ENCODE assay signal across 8 mouse cellular contexts in the genomic region with DNA sequence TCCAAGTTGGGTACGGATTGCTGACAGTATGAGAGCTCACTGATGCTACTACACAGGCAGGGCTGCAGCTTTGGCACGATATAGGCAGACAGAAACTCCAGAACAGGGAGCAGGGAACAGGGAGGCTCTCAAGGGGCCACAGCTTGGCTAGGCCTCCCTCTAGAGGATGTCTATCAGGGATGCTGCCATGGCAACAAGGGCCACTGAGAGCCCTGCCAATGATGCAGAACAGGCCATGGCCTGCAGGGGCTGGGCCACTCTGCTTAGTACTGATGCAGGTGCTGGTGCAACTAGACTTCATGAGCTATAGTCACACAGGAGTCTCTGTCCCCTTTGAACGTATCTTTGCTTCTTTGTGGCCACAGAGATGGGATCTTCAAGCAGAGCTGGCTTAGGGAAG.
A peak's percentile ranks its signal among the peaks of the same experiment; 100 is the strongest.
DNase-seq lines count a peak whose midpoint lies in the region; ATAC-seq and TF ChIP-seq lines count a peak whose summit lies in the region.

No protein-coding gene starts in this region.

- no peak overlapping the region for H3K4me2 ChIP-seq in kidney, postnatal 0 days (ENCODE audit: low read length)
- H3K4me2 ChIP-seq in kidney, embryonic 15.5 days, result no peak overlapping the region
- no peak overlapping the region for H3K4me2 ChIP-seq in forebrain, postnatal 0 days (ENCODE audit: low read depth)
- H3K4me2 ChIP-seq in midbrain, embryonic 12.5 days (replicated peaks), result no peak overlapping the region

- no peak overlapping the region for H3K27ac ChIP-seq in kidney, postnatal 0 days
- H3K27ac ChIP-seq in kidney, embryonic 15.5 days, result no peak overlapping the region
- H3K27ac ChIP-seq in forebrain, postnatal 0 days (ENCODE audit: low read depth, low read length), result no peak overlapping the region
- no peak overlapping the region for H3K27ac ChIP-seq in midbrain, embryonic 12.5 days (replicated peaks)

- no peak overlapping the region for H3K9ac ChIP-seq in kidney, postnatal 0 days (ENCODE audit: low read depth, low read length)
- no peak overlapping the region for H3K9ac ChIP-seq in kidney, embryonic 15.5 days
- no peak overlapping the region for H3K9ac ChIP-seq in forebrain, postnatal 0 days
- 0 out of 2 replicates have a peak overlapping the region, but pooled peaks have one; percentile 11 for H3K9ac ChIP-seq in midbrain, embryonic 12.5 days (replicated peaks)

- 0 out of 2 replicates have a peak, but pooled peaks have one; percentile 17 for TF ChIP-seq CTCF in kidney, postnatal 0 days (IDR thresholded peaks at IDR 0.05; ENCODE audit: low read depth)
- peak; percentile 40; the same call in 1 of the 2 replicates for TF ChIP-seq CTCF in forebrain, postnatal 0 days (IDR thresholded peaks at IDR 0.05; ENCODE audit: low read depth)

- H3K27me3 ChIP-seq in kidney, postnatal 0 days (ENCODE audit: insufficient read depth, low read length), result no peaks in the 10 kb centered on the region
- H3K27me3 ChIP-seq in kidney, embryonic 15.5 days, result no peaks in the 10 kb centered on the region
- H3K27me3 ChIP-seq in forebrain, postnatal 0 days (ENCODE audit: insufficient read depth, low read length), result no peaks in the 10 kb centered on the region
- H3K27me3 ChIP-seq in midbrain, embryonic 12.5 days, result no peaks in the 10 kb centered on the region

- 76% methylated on average over 3 of the region's 3 CpGs for WGBS in kidney, postnatal 0 days
- WGBS in kidney, embryonic 15.5 days, result 77% methylated on average over 3 of the region's 3 CpGs
- 56% methylated on average over 3 of the region's 3 CpGs for WGBS in forebrain, postnatal 0 days
- 66% methylated on average over 3 of the region's 3 CpGs for WGBS in midbrain, embryonic 12.5 days

- peaks cover 39% of the 10 kb centered on the region for H3K36me3 ChIP-seq in kidney, postnatal 0 days (ENCODE audit: insufficient read depth, low read length)
- H3K36me3 ChIP-seq in kidney, embryonic 15.5 days, result peaks cover 77% of the 10 kb centered on the region
- H3K36me3 ChIP-seq in forebrain, postnatal 0 days (ENCODE audit: insufficient read depth), result peaks cover 53% of the 10 kb centered on the region
- H3K36me3 ChIP-seq in midbrain, embryonic 12.5 days, result peaks cover 60% of the 10 kb centered on the region

- no peak for ATAC-seq in kidney, postnatal 0 days (replicated peaks; ENCODE audit: low FRiP score, low read depth)
- no peak for ATAC-seq in kidney, embryonic 15.5 days (replicated peaks; ENCODE audit: low FRiP score)
- peak; percentile 75 for ATAC-seq in forebrain, postnatal 0 days
- peak; percentile 38; the same call in 1 of the 2 replicates for ATAC-seq in midbrain, embryonic 12.5 days (ENCODE audit: low FRiP score, low read depth)

- no peak for DNase-seq in kidney, postnatal 0 days (ENCODE audit: low spot score)
- peak; percentile 49 for DNase-seq in brain, adult 2 months (ENCODE audit: low read depth, low spot score)
- DNase-seq in forebrain, postnatal 0 days, result peak; percentile 40
- DNase-seq in urinary bladder, adult 18-20 months (ENCODE audit: low spot score in 2 of 2), result no peak
- DNase-seq in kidney, adult 11 months, result no peak
- no peak for DNase-seq in B cell, adult 2 months

- H3K9me3 ChIP-seq in kidney, postnatal 0 days (replicated peaks; ENCODE audit: low read length), result no peaks in the 10 kb centered on the region
- H3K9me3 ChIP-seq in kidney, embryonic 15.5 days (replicated peaks), result no peaks in the 10 kb centered on the region
- no peaks in the 10 kb centered on the region for H3K9me3 ChIP-seq in forebrain, postnatal 0 days (ENCODE audit: low read length)
- H3K9me3 ChIP-seq in midbrain, embryonic 12.5 days, result no peaks in the 10 kb centered on the region

- H3K4me3 ChIP-seq in kidney, postnatal 0 days (replicated peaks; ENCODE audit: low read depth, low read length), result no peak overlapping the region
- no peak overlapping the region for H3K4me3 ChIP-seq in kidney, embryonic 15.5 days (replicated peaks)
- no peak overlapping the region for H3K4me3 ChIP-seq in forebrain, postnatal 0 days (ENCODE audit: low read depth, low read length)
- H3K4me3 ChIP-seq in midbrain, embryonic 12.5 days, result no peak overlapping the region

- no peaks in the 10 kb centered on the region for H3K4me1 ChIP-seq in kidney, postnatal 0 days (replicated peaks; ENCODE audit: insufficient read depth, low read length)
- H3K4me1 ChIP-seq in kidney, embryonic 15.5 days, result no peaks in the 10 kb centered on the region
- no peaks in the 10 kb centered on the region for H3K4me1 ChIP-seq in forebrain, postnatal 0 days (ENCODE audit: insufficient read depth)
- H3K4me1 ChIP-seq in midbrain, embryonic 12.5 days, result peaks cover 5% of the 10 kb centered on the region

Comparison
In these comparisons a context has a peak if more than half of its experiments do, and no peak if none do; other contexts are left out.
1. ATAC-seq: peak in forebrain, postnatal 0 days (single experiment) and midbrain, embryonic 12.5 days (single experiment); none in kidney, postnatal 0 days (single experiment) and kidney, embryonic 15.5 days (single experiment).
2. DNase-seq: peak in brain, adult 2 months (single experiment) and forebrain, postnatal 0 days (single experiment); none in kidney, postnatal 0 days (single experiment), urinary bladder, adult 18-20 months (0 of 2), kidney, adult 11 months (single experiment) and B cell, adult 2 months (0 of 2).